Comparison of ENCODE assay signal across 12 mouse cellular contexts in the genomic region with DNA sequence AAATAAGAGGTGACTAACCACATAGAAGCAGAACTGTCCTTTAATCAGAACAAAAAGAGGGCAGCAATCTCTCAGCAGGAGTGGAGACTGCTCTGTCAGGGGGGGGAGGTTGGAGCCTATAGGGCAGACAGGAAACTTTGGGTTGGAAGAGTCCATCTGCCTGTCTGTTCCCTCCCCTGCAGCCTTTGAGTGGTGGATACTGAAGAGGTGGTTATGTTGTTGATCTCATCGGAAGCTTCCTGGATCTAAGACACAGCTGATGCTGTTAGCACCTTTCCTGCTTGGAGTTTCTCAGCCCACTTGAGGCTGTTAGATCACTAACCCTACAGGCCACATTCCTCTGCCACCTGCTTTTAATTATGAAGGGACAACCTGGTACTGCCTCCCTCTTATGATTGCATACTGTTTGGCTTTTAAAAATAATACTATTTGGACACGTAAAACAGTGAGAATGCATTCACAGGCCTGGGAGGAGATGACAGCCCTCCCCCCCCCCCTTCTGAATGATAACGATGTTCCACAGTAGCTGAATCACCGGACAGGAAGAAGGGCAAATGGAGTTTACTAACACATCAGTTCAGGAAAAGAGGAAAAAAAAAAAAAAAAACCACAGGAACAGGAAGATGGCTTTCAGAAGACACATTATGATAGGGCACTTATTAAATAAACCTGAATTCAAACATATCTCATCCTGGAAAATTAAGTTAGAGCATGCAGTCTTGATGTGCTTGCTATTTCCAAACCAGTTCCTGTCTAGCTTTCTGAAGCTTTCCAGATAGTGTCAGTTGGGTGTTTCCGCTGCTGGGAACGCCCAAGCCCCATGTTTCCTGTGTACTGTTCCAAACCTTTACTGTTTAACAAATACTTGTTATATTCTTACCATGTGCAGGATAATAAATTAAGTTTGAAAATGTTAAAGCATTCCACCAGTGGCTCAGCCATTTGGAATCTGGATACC. TPM values are rescaled to one million over a fixed set of nuclear protein-coding genes. Genes with fewer than 3 reads are reported as not detected.
DNase-seq lines count a peak whose midpoint lies in the region; ATAC-seq and TF ChIP-seq lines count a peak whose summit lies in the region.
"Had no signal": no experiment of that assay in that cellular context is flagged by ENCODE, and none has a peak within 500 bp of the region (broad histone marks: within the 10 kb centered on the region; RNA-seq: fewer than 3 reads in every experiment).

No protein-coding gene starts in this region.

- no peak overlapping the region for H3K9ac ChIP-seq in limb, embryonic 11.5 days (ENCODE audit: low read length)
- H3K9ac ChIP-seq in intestine, embryonic 15.5 days, result no peak overlapping the region
- H3K9ac ChIP-seq in intestine, postnatal 0 days (ENCODE audit: low read depth, low read length), result no peak overlapping the region
- H3K9ac ChIP-seq: embryonic facial prominence, embryonic 12.5 days; stomach, embryonic 15.5 days had no signal

- H3K9me3 ChIP-seq in limb, embryonic 11.5 days (ENCODE audit: control insufficient read depth, low read length), result no peaks in the 10 kb centered on the region
- H3K9me3 ChIP-seq in limb, embryonic 10.5 days (replicated peaks), result no peaks in the 10 kb centered on the region
- H3K9me3 ChIP-seq in intestine, embryonic 15.5 days, result no peaks in the 10 kb centered on the region
- H3K9me3 ChIP-seq in intestine, postnatal 0 days (ENCODE audit: control insufficient read depth), result no peaks in the 10 kb centered on the region
- H3K9me3 ChIP-seq: embryonic facial prominence, embryonic 12.5 days; stomach, embryonic 15.5 days had no signal

- no peaks in the 10 kb centered on the region for H3K27me3 ChIP-seq in limb, embryonic 11.5 days (ENCODE audit: control insufficient read depth, insufficient read depth, low read length)
- H3K27me3 ChIP-seq in limb, embryonic 10.5 days (ENCODE audit: low read depth, poor library complexity, severe bottlenecking), result no peaks in the 10 kb centered on the region
- no peaks in the 10 kb centered on the region for H3K27me3 ChIP-seq in intestine, embryonic 15.5 days (replicated peaks)
- H3K27me3 ChIP-seq in intestine, postnatal 0 days (replicated peaks; ENCODE audit: control insufficient read depth, insufficient read depth, low read length), result no peaks in the 10 kb centered on the region
- H3K27me3 ChIP-seq: embryonic facial prominence, embryonic 12.5 days; stomach, embryonic 15.5 days had no signal

- DNase-seq in limb, embryonic 11.5 days (ENCODE audit: low spot score), result peak; percentile 23
- DNase-seq in limb, embryonic 10.5 days (ENCODE audit: low spot score), result no peak
- DNase-seq in heart, adult 9 months (ENCODE audit: low spot score in 2 of 2), result peak; percentile 17 to 46
- peak; percentile 55 for DNase-seq in kidney, postnatal 14 days
- peak; percentile 6 for DNase-seq in retina, postnatal 1 day
- no peak for DNase-seq in thymus, adult 18-20 months
- DNase-seq: gastrocnemius, postnatal 36 days had no signal

- no peak for ATAC-seq in limb, embryonic 11.5 days (ENCODE audit: insufficient number of reproducible peaks, low FRiP score, low TSS enrichment, low read depth)
- ATAC-seq in intestine, embryonic 15.5 days, result no peak
- ATAC-seq in intestine, postnatal 0 days, result no peak
- ATAC-seq: midbrain, embryonic 16.5 days had no signal

- H3K36me3 ChIP-seq in limb, embryonic 11.5 days (ENCODE audit: control insufficient read depth, insufficient read depth, low read length), result no peaks in the 10 kb centered on the region
- H3K36me3 ChIP-seq in limb, embryonic 10.5 days, result no peaks in the 10 kb centered on the region
- no peaks in the 10 kb centered on the region for H3K36me3 ChIP-seq in intestine, embryonic 15.5 days
- H3K36me3 ChIP-seq in intestine, postnatal 0 days (ENCODE audit: control insufficient read depth, insufficient read depth), result no peaks in the 10 kb centered on the region
- H3K36me3 ChIP-seq: embryonic facial prominence, embryonic 12.5 days; stomach, embryonic 15.5 days had no signal

- WGBS in limb, embryonic 11.5 days, result 45% methylated on average over 6 of the region's 6 CpGs
- 64% methylated on average over 6 of the region's 6 CpGs for WGBS in limb, embryonic 10.5 days
- 38% methylated on average over 6 of the region's 6 CpGs for WGBS in intestine, embryonic 15.5 days
- WGBS in intestine, postnatal 0 days, result 59% methylated on average over 6 of the region's 6 CpGs

- no peak overlapping the region for H3K4me2 ChIP-seq in limb, embryonic 11.5 days (ENCODE audit: low read depth, severe bottlenecking)
- H3K4me2 ChIP-seq in intestine, embryonic 15.5 days (replicated peaks), result no peak overlapping the region
- no peak overlapping the region for H3K4me2 ChIP-seq in intestine, postnatal 0 days (replicated peaks; ENCODE audit: low read depth)
- H3K4me2 ChIP-seq: embryonic facial prominence, embryonic 12.5 days; stomach, embryonic 15.5 days had no signal

- no peak for TF ChIP-seq CTCF in intestine, postnatal 0 days (IDR thresholded peaks at IDR 0.05; ENCODE audit: low read depth)

- H3K4me3 ChIP-seq in limb, embryonic 11.5 days (ENCODE audit: low read depth, low read length), result no peak overlapping the region
- H3K4me3 ChIP-seq in limb, embryonic 10.5 days, result no peak overlapping the region
- no peak overlapping the region for H3K4me3 ChIP-seq in intestine, embryonic 15.5 days (replicated peaks)
- H3K4me3 ChIP-seq in intestine, postnatal 0 days (ENCODE audit: low read depth, low read length), result no peak overlapping the region
- H3K4me3 ChIP-seq: embryonic facial prominence, embryonic 12.5 days; stomach, embryonic 15.5 days had no signal

- H3K27ac ChIP-seq in limb, embryonic 11.5 days (replicated peaks; ENCODE audit: low read depth, low read length), result no peak overlapping the region
- no peak overlapping the region for H3K27ac ChIP-seq in limb, embryonic 10.5 days
- no peak overlapping the region for H3K27ac ChIP-seq in intestine, embryonic 15.5 days
- H3K27ac ChIP-seq in intestine, postnatal 0 days (ENCODE audit: low read depth, low read length), result no peak overlapping the region
- H3K27ac ChIP-seq: embryonic facial prominence, embryonic 12.5 days; stomach, embryonic 15.5 days had no signal

- 0 out of 2 replicates have a peak, but pooled peaks cover 3% of the 10 kb centered on the region for H3K4me1 ChIP-seq in limb, embryonic 11.5 days (ENCODE audit: control insufficient read depth, insufficient read depth, low read length)
- H3K4me1 ChIP-seq in limb, embryonic 10.5 days, result peaks cover 11% of the 10 kb centered on the region
- H3K4me1 ChIP-seq in intestine, embryonic 15.5 days (replicated peaks), result no peaks in the 10 kb centered on the region
- H3K4me1 ChIP-seq in intestine, postnatal 0 days (replicated peaks; ENCODE audit: control insufficient read depth, insufficient read depth, low read length), result no peaks in the 10 kb centered on the region
- H3K4me1 ChIP-seq: stomach, embryonic 15.5 days had no signal

RNA-seq across cellular contexts. Expression of a gene that starts 41.9 kb away (rescaled TPM):
- polyA plus RNA-seq in limb, embryonic 11.5 days (2014; fragmentation: Nextera tagmentation; extraction: Ambion mirVana), result 6.8 and 9.4 TPM in 2 replicates
- 4.5 and 6.2 TPM in 2 replicates for polyA plus RNA-seq in limb, embryonic 10.5 days (2016; fragmentation: Nextera tagmentation; extraction: Ambion mirVana)
- polyA plus RNA-seq in intestine, embryonic 15.5 days (2015; fragmentation: Nextera tagmentation; extraction: Ambion mirVana), result 12.9 and 13.4 TPM in 2 replicates
- polyA plus RNA-seq in intestine, postnatal 0 days (2015; fragmentation: Nextera tagmentation; extraction: Ambion mirVana), result 6.9 and 8.5 TPM in 2 replicates

RNA-seq across cellular contexts. Expression of a gene that starts 59.0 kb away (rescaled TPM):
- polyA plus RNA-seq in limb, embryonic 11.5 days (2014; fragmentation: Nextera tagmentation; extraction: Ambion mirVana), result not detected in 2 replicates
- not detected in 2 replicates for polyA plus RNA-seq in limb, embryonic 10.5 days (2016; fragmentation: Nextera tagmentation; extraction: Ambion mirVana)
- polyA plus RNA-seq in intestine, embryonic 15.5 days (2015; fragmentation: Nextera tagmentation; extraction: Ambion mirVana), result not detected in 2 replicates
- not detected in 2 replicates for polyA plus RNA-seq in intestine, postnatal 0 days (2015; fragmentation: Nextera tagmentation; extraction: Ambion mirVana)
- polyA plus RNA-seq: embryonic facial prominence, embryonic 12.5 days; midbrain, embryonic 16.5 days; stomach, embryonic 15.5 days had no signal

Comparison
In these comparisons a context has a peak if more than half of its experiments do, and no peak if none do; other contexts are left out.
1. DNase-seq: peak in limb, embryonic 11.5 days (single experiment), heart, adult 9 months (2 of 2), kidney, postnatal 14 days (single experiment) and retina, postnatal 1 day (single experiment); none in limb, embryonic 10.5 days (single experiment) and thymus, adult 18-20 months (0 of 2).